Mouse (Mus musculus) kidney, adult 8-10 months (tissue): ENCODE data around the gene Ascc3.

Source experiments
- DNase-seq, 2 experiments: peaks; one replicate each; pipeline ENCODE4 v3.0.0; 2022

Gene Ascc3

GRCm38 (mm10) chr10:50592355-50593293 lies at the start of gene Ascc3:
Ascc3 (plus strand) TSS chr10:50592669.
- DNase-seq: peak; percentile 88 to 90

GRCm38 (mm10) chr10:50584721-50585120 lies 7.7 kb upstream of the Ascc3 start:
- DNase-seq: no peak

- no peak for DNase-seq
Observed at GRCm38 (mm10) chr10:50586556-50586955, 5.9 kb upstream of the Ascc3 start.

GRCm38 (mm10) chr10:50593371-50593770 lies 902 bp downstream of the Ascc3 start:
- DNase-seq: no peak

- no peak for DNase-seq
Observed at GRCm38 (mm10) chr10:50595340-50595739, 2.9 kb downstream of the Ascc3 start.

- DNase-seq: no peak
Observed at GRCm38 (mm10) chr10:50604919-50605318, 12.4 kb downstream of the Ascc3 start.

GRCm38 (mm10) chr10:50613840-50614239 lies 21.4 kb downstream of the Ascc3 start:
- DNase-seq: no peak

GRCm38 (mm10) chr10:50625874-50626273 lies 33.4 kb downstream of the Ascc3 start:
- DNase-seq: no peak

GRCm38 (mm10) chr10:50639607-50640006 lies 47.1 kb downstream of the Ascc3 start:
- no peak for DNase-seq

- no peak for DNase-seq
Observed at GRCm38 (mm10) chr10:50650612-50651011, 58.1 kb downstream of the Ascc3 start.

GRCm38 (mm10) chr10:50653551-50653950 lies 61.1 kb downstream of the Ascc3 start:
- DNase-seq: no peak

- peak in 1 of 2 experiments; percentile 4 for DNase-seq
Observed at GRCm38 (mm10) chr10:50657352-50657751, 64.9 kb downstream of the Ascc3 start.

- no peak for DNase-seq
Observed at GRCm38 (mm10) chr10:50671517-50671916, 79.0 kb downstream of the Ascc3 start.

- no peak for DNase-seq
Observed at GRCm38 (mm10) chr10:50690324-50690723, 97.9 kb downstream of the Ascc3 start.

- peak in 1 of 2 experiments; percentile 9 for DNase-seq
Observed at GRCm38 (mm10) chr10:50698836-50699433, 106.5 kb downstream of the Ascc3 start.

GRCm38 (mm10) chr10:50701736-50702135 lies 109.3 kb downstream of the Ascc3 start:
- DNase-seq: no peak

- DNase-seq: no peak
Observed at GRCm38 (mm10) chr10:50702361-50702760, 109.9 kb downstream of the Ascc3 start.

GRCm38 (mm10) chr10:50704202-50704601 lies 111.7 kb downstream of the Ascc3 start:
- DNase-seq: peak; percentile 30 to 33

- no peak for DNase-seq
Observed at GRCm38 (mm10) chr10:50704898-50705297, 112.4 kb downstream of the Ascc3 start.

GRCm38 (mm10) chr10:50711286-50711685 lies 118.8 kb downstream of the Ascc3 start:
- DNase-seq: no peak

- DNase-seq: peak in 1 of 2 experiments; percentile 28
Observed at GRCm38 (mm10) chr10:50711765-50712164, 119.3 kb downstream of the Ascc3 start.

- no peak for DNase-seq
Observed at GRCm38 (mm10) chr10:50733459-50733858, 141.0 kb downstream of the Ascc3 start.

- no peak for DNase-seq
Observed at GRCm38 (mm10) chr10:50762069-50762468, 169.6 kb downstream of the Ascc3 start.

- DNase-seq: peak in 1 of 2 experiments; percentile 5
Observed at GRCm38 (mm10) chr10:50762984-50763383, 170.5 kb downstream of the Ascc3 start.
